Mouse (Mus musculus): ENCODE data around the gene Tiam1.

GRCm38 (mm10) chr16:89851333-89851732 lies 292.2 kb downstream of the Tiam1 start:
- TF ChIP-seq CTCF (IDR thresholded peaks at IDR 0.05; ENCODE audit: low read depth, low read length) (no peak), POLR2A (IDR thresholded peaks at IDR 0.05; ENCODE audit: extremely low read depth, insufficient read depth, low read length) (no peak)
